Mouse (Mus musculus) neural tube, embryonic 12.5 days (tissue): ENCODE results near the gene Ddx18. TPM values are rescaled to one million over a fixed set of nuclear protein-coding genes. Genes with fewer than 3 reads are reported as not detected.

Source experiments
- ATAC-seq: fragments of 200-750 bp; cut with Nextera tagmentation; 2 replicates; pipeline ENCODE4 v1.8.0; 2017; ENCODE audit warnings: low read depth, mild to moderate bottlenecking, moderate TSS enrichment, moderate library complexity; ENCODE audit not compliant: low FRiP score
- H3K27ac ChIP-seq: fragments of 300-500 bp; sonication (generic); 2 replicates; pipeline ENCODE4 v1.5.1; 2016
- H3K27me3 ChIP-seq: fragments of 300-500 bp; sonication (generic); replicated peaks from 2 replicates; pipeline ENCODE4 v1.6.1; 2016; ENCODE audit warnings: mild to moderate bottlenecking
- H3K36me3 ChIP-seq: fragments of 300-500 bp; sonication (generic); 2 replicates; pipeline ENCODE4 v1.6.1; 2016; ENCODE audit warnings: mild to moderate bottlenecking
- H3K4me1 ChIP-seq: fragments of 300-500 bp; sonication (generic); 2 replicates; pipeline ENCODE4 v1.6.1; 2016
- H3K4me2 ChIP-seq: fragments of 300-500 bp; sonication (generic); replicated peaks from 2 replicates; pipeline ENCODE4 v1.6.1; 2016; ENCODE audit warnings: mild to moderate bottlenecking
- H3K4me3 ChIP-seq: fragments of 300-500 bp; sonication (generic); 2 replicates; pipeline ENCODE4 v1.5.1; 2016
- H3K9ac ChIP-seq: fragments of 300-500 bp; sonication (generic); 2 replicates; pipeline ENCODE4 v1.6.1; 2016; ENCODE audit warnings: mild to moderate bottlenecking
- H3K9me3 ChIP-seq: fragments of 300-500 bp; sonication (generic); 2 replicates; pipeline ENCODE4 v1.6.1; 2016; ENCODE audit warnings: mild to moderate bottlenecking
- WGBS: fragments of 180-500 bp; shearing (Covaris S2); methylation state at CpG from one replicate; pipeline ENCODE4 v1.1.7; 2016; 5-methylcytosine and 5-hydroxymethylcytosine counted together
- polyA plus RNA-seq: library from polyadenylated mRNA; unstranded; fragments of >200 nt; fragmentation: Nextera tagmentation; extraction: Ambion mirVana; gene quantifications from 2 replicates; pipeline ENCODE4 v1.2.1, GENCODE M21; 2016

The Ddx18 gene
- polyA plus RNA-seq, 1 experiment from 2014 or later = 55.9 TPM

DNA sequence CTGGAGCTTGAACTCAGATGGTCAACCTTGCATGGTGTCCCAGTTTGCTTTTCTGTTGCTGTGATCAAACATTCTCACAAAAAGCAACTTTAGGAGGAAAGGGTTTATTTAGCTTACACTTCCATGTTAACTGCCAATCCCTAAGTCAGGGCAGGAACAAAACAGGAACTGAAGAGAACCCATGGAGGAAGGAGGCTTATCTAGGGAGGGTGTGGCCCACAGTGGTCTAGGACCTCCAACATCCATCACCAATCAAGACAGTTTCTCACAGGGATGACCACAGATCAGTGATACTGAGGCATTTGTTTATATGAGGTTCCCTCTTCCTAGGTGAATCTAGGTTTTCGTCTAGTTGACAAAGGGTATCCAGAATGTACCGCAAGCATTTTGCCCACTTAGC is 55.8 kb downstream of the Ddx18 start:
- H3K27me3 ChIP-seq = no peaks in the 10 kb centered on the region
- no peak overlapping the region for H3K4me2 ChIP-seq
- no peaks in the 10 kb centered on the region for H3K36me3 ChIP-seq
- H3K9ac ChIP-seq = no peak overlapping the region
- H3K9me3 ChIP-seq = no peaks in the 10 kb centered on the region
- no peak overlapping the region for H3K4me3 ChIP-seq
- 91% methylated on average over 2 of the region's 2 CpGs for WGBS
- H3K27ac ChIP-seq = no peak overlapping the region
- H3K4me1 ChIP-seq = no peaks in the 10 kb centered on the region
- ATAC-seq = no peak

DNA sequence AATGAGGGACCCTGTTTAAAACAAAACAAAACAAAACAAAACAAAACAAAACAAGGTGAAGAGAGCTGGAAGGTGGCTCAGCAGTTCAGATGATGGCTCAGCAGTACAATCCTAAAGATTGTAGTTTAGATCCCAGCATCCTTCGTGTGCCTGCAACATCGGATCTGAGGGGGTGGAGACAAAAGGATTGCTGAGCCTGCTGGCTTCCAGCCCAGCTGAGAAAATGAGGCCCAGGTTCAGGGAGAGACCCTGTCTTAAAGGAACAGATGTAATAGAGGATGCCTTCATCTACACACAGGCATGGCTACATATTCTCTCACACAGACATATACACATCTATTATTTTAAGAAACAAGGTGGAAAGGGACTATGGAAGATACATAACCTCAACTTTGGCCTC is 56.6 kb downstream of the Ddx18 start:
- Histone ChIP-seq H3K36me3 (no peaks in the 10 kb centered on the region), H3K9me3 (no peaks in the 10 kb centered on the region), H3K4me2 (no peak overlapping the region), H3K9ac (no peak overlapping the region), H3K27me3 (no peaks in the 10 kb centered on the region), H3K4me1 (no peaks in the 10 kb centered on the region), H3K4me3 (no peak overlapping the region), H3K27ac (no peak overlapping the region)
- ATAC-seq = no peak
- 60% methylated on average over 2 of the region's 2 CpGs for WGBS

DNA sequence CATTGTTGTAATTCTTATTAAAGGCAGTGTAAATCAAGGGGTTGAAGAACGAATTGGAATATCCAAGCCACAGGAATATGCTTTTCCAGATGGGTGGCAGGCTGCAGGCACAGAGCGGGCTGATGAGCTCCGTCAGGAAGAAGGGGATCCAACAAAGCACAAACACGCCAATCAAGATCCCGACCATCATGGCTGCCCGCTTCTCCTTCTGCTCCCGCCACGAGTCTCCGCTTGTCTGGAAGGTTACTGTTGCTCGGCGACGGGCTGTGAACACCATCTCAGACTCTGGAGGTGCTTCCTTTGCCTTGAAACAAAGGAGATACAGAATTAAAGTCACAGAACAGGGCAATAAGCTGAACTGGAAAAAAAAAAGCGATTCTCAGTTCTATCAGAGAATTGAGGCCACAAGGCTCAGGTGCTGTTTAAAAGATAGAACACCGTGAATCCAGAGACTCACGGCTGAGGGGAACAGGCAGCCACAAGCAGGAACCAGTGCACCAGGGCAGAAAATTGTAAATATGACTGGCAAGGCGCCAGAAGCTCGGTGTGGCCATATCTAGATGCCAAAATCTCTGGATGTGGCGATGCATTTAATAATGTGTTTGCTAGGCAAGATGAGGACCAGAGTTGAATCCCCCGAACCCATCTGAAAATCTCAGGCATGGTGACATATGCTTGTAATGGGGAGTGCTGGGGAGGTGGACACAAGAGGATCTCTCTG is 57.2 kb downstream of the Ddx18 start:
- H3K4me3 ChIP-seq = no peak overlapping the region
- 89% methylated on average over 19 of the region's 19 CpGs for WGBS
- ATAC-seq = no peak
- H3K4me1 ChIP-seq = no peaks in the 10 kb centered on the region
- H3K36me3 ChIP-seq = no peaks in the 10 kb centered on the region
- H3K9me3 ChIP-seq = no peaks in the 10 kb centered on the region
- H3K27me3 ChIP-seq = no peaks in the 10 kb centered on the region
- H3K4me2 ChIP-seq = no peak overlapping the region
- H3K27ac ChIP-seq = no peak overlapping the region
- no peak overlapping the region for H3K9ac ChIP-seq

DNA sequence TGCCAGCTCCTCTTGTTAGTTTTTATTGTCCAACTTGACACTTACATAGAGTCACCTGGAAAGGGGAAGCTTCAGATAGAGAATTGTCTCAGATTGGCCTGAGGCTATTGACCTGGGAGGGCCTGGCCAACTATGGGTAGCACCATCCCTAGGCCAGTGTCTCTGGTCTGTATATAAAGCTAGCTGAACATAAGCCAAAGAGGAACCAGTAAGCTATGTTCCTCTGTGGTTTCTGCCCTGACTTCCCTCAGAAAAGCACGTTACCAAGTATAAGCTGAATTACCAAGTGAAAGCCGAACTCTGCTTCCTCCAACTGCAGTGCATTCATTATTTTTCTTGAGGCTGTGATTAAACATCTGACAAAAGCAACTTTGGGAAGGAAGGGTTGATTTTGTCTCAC is 59.1 kb downstream of the Ddx18 start:
- no peaks in the 10 kb centered on the region for H3K4me1 ChIP-seq
- no peak overlapping the region for H3K27ac ChIP-seq
- no peak overlapping the region for H3K9ac ChIP-seq
- 92% methylated on average over 2 of the region's 2 CpGs for WGBS
- H3K4me3 ChIP-seq = no peak overlapping the region
- H3K9me3 ChIP-seq = no peaks in the 10 kb centered on the region
- no peak overlapping the region for H3K4me2 ChIP-seq
- H3K36me3 ChIP-seq = peaks cover 3% of the 10 kb centered on the region; the same call in 1 of the 2 replicates
- ATAC-seq = no peak
- H3K27me3 ChIP-seq = no peaks in the 10 kb centered on the region

Other genes starting within 250 kb of the Ddx18 start
- gene Insig2, start 235.4 kb downstream of the Ddx18 start, polyA plus RNA-seq = 25.8 and 33.8 TPM in 2 replicates
- gene Ccdc93, start 136.9 kb downstream of the Ddx18 start, polyA plus RNA-seq = 12.0 and 12.2 TPM in 2 replicates
- gene Htr5b, start 39.5 kb downstream of the Ddx18 start, polyA plus RNA-seq = 0.13 and 0.20 TPM in 2 replicates